Mouse (Mus musculus) kidney, postnatal 0 days (tissue): ENCODE data around the gene Ccdc172. TPM values are rescaled to one million over a fixed set of nuclear protein-coding genes. Genes with fewer than 3 reads are reported as not detected.

Source experiments
- ATAC-seq: fragments of 200-750 bp; cut with Nextera tagmentation; replicated peaks from 2 replicates; pipeline ENCODE4 v1.8.0; 2017; ENCODE audit warnings: low read depth, moderate number of reproducible peaks, moderate TSS enrichment, moderate library complexity; ENCODE audit not compliant: low FRiP score
- DNase-seq: peaks from one replicate; pipeline ENCODE4 v3.0.0-alpha.2; 2016; ENCODE audit warnings: low spot score
- H3K27ac ChIP-seq: fragments of 300-500 bp; sonication (generic); 2 replicates; pipeline ENCODE4 v1.5.1; 2014; ENCODE audit warnings: mild to moderate bottlenecking
- H3K27me3 ChIP-seq: fragments of 300-500 bp; sonication (generic); 2 replicates; pipeline ENCODE4 v1.6.1; 2014; ENCODE audit warnings: low read length, mixed read lengths; ENCODE audit not compliant: insufficient read depth
- H3K36me3 ChIP-seq: fragments of 300-500 bp; sonication (generic); 2 replicates; pipeline ENCODE4 v1.6.1; 2014; ENCODE audit warnings: low read length, mixed read lengths; ENCODE audit not compliant: insufficient read depth
- H3K4me1 ChIP-seq: fragments of 300-500 bp; sonication (generic); replicated peaks from 2 replicates; pipeline ENCODE4 v1.6.1; 2014; ENCODE audit warnings: antibody characterized with exemption, low read length, mixed read lengths; ENCODE audit not compliant: insufficient read depth
- H3K4me2 ChIP-seq: fragments of 300-500 bp; sonication (generic); 2 replicates; pipeline ENCODE4 v1.6.1; 2014; ENCODE audit warnings: mild to moderate bottlenecking, low read length, moderate library complexity, mixed read lengths
- H3K4me3 ChIP-seq: fragments of 300-500 bp; sonication (generic); replicated peaks from 2 replicates; pipeline ENCODE4 v1.5.1; 2014; ENCODE audit warnings: low read depth, low read length
- H3K9ac ChIP-seq: fragments of 300-500 bp; sonication (generic); 2 replicates; pipeline ENCODE4 v1.6.1; 2014; ENCODE audit warnings: low read depth, low read length
- H3K9me3 ChIP-seq: fragments of 300-500 bp; sonication (generic); replicated peaks from 2 replicates; pipeline ENCODE4 v1.6.1; 2016; ENCODE audit warnings: low read length, inconsistent platforms, mixed read lengths
- CTCF ChIP-seq: IDR thresholded peaks from 2 replicates; pipeline ENCODE4 v1.5.1; 2016; ENCODE audit warnings: antibody characterized with exemption, low read depth, mild to moderate bottlenecking, moderate library complexity
- WGBS: fragments of 180-500 bp; shearing (Covaris S2); extraction: QIAGEN DNeasy Blood & Tissue Kit; methylation state at CpG from one replicate; pipeline ENCODE4 v1.1.7; 2014; 5-methylcytosine and 5-hydroxymethylcytosine counted together
- polyA plus RNA-seq: library from polyadenylated mRNA; unstranded; fragments of >200 nt; fragmentation: Nextera tagmentation; extraction: Ambion mirVana; gene quantifications from 2 replicates; pipeline ENCODE4 v1.2.1, GENCODE M21; 2015

Ccdc172 gene
- polyA plus RNA-seq, 1 experiment from 2014 or later, result not detected

GRCm38 (mm10) chr19:58497106-58497505, 14.7 kb upstream of the Ccdc172 start:
- ATAC-seq (no peak), DNase-seq (no peak)
- H3K9ac ChIP-seq, result no peak overlapping the region
- no peak overlapping the region for H3K4me3 ChIP-seq
- H3K4me1 ChIP-seq, result no peaks in the 10 kb centered on the region
- H3K36me3 ChIP-seq, result no peaks in the 10 kb centered on the region
- no peaks in the 10 kb centered on the region for H3K9me3 ChIP-seq
- H3K27me3 ChIP-seq, result no peaks in the 10 kb centered on the region
- 56% methylated on average over 3 of the region's 3 CpGs for WGBS
- TF ChIP-seq CTCF, result no peak
- H3K4me2 ChIP-seq, result no peak overlapping the region
- no peak overlapping the region for H3K27ac ChIP-seq

GRCm38 (mm10) chr19:58499420-58499966, 12.3 kb upstream of the Ccdc172 start:
- Histone ChIP-seq H3K4me2 (no peak overlapping the region), H3K9ac (no peak overlapping the region), H3K27ac (no peak overlapping the region), H3K4me1 (no peaks in the 10 kb centered on the region), H3K36me3 (no peaks in the 10 kb centered on the region), H3K4me3 (no peak overlapping the region), H3K9me3 (no peaks in the 10 kb centered on the region), H3K27me3 (no peaks in the 10 kb centered on the region)
- DNase-seq (no peak), ATAC-seq (no peak)
- 73% methylated on average over 3 of the region's 3 CpGs for WGBS
- no peak for TF ChIP-seq CTCF

- no peak overlapping the region for H3K27ac ChIP-seq
- ATAC-seq (no peak), DNase-seq (no peak)
- H3K4me1 ChIP-seq, result no peaks in the 10 kb centered on the region
- no peaks in the 10 kb centered on the region for H3K36me3 ChIP-seq
- no peak for TF ChIP-seq CTCF
- WGBS, result 87% methylated on average over 2 of the region's 2 CpGs
- H3K9me3 ChIP-seq, result no peaks in the 10 kb centered on the region
- no peak overlapping the region for H3K4me3 ChIP-seq
- no peaks in the 10 kb centered on the region for H3K27me3 ChIP-seq
- H3K9ac ChIP-seq, result no peak overlapping the region
- no peak overlapping the region for H3K4me2 ChIP-seq
These were observed 11.7 kb upstream of the Ccdc172 start for GRCm38 (mm10) chr19:58500049-58500448.

GRCm38 (mm10) chr19:58521696-58522095, 9.9 kb downstream of the Ccdc172 start:
- Histone ChIP-seq H3K4me2 (no peak overlapping the region), H3K27ac (no peak overlapping the region), H3K4me3 (no peak overlapping the region), H3K27me3 (no peaks in the 10 kb centered on the region), H3K36me3 (no peaks in the 10 kb centered on the region), H3K4me1 (no peaks in the 10 kb centered on the region), H3K9ac (no peak overlapping the region), H3K9me3 (no peaks in the 10 kb centered on the region)
- 86% methylated on average over 1 of the region's 1 CpGs for WGBS
- TF ChIP-seq CTCF, result no peak
- DNase-seq (no peak), ATAC-seq (no peak)

- H3K4me2 ChIP-seq, result no peak overlapping the region
- H3K4me3 ChIP-seq, result no peak overlapping the region
- no peaks in the 10 kb centered on the region for H3K9me3 ChIP-seq
- H3K27me3 ChIP-seq, result no peaks in the 10 kb centered on the region
- TF ChIP-seq CTCF, result no peak
- DNase-seq, result no peak
- H3K36me3 ChIP-seq, result no peaks in the 10 kb centered on the region
- 55% methylated on average over 12 of the region's 12 CpGs for WGBS
- no peak overlapping the region for H3K9ac ChIP-seq
- H3K27ac ChIP-seq, result no peak overlapping the region
- ATAC-seq, result no peak
- H3K4me1 ChIP-seq, result no peaks in the 10 kb centered on the region
These were observed 12.1 kb downstream of the Ccdc172 start for GRCm38 (mm10) chr19:58523736-58524394.

- no peaks in the 10 kb centered on the region for H3K4me1 ChIP-seq
- 72% methylated on average over 12 of the region's 12 CpGs for WGBS
- no peak overlapping the region for H3K9ac ChIP-seq
- H3K27me3 ChIP-seq, result no peaks in the 10 kb centered on the region
- no peak overlapping the region for H3K4me3 ChIP-seq
- H3K36me3 ChIP-seq, result no peaks in the 10 kb centered on the region
- no peak for TF ChIP-seq CTCF
- no peak overlapping the region for H3K27ac ChIP-seq
- H3K9me3 ChIP-seq, result no peaks in the 10 kb centered on the region
- no peak overlapping the region for H3K4me2 ChIP-seq
- ATAC-seq (no peak), DNase-seq (peak; percentile 4)
These were observed 13.9 kb downstream of the Ccdc172 start for GRCm38 (mm10) chr19:58525457-58526239.
